Mouse (Mus musculus): Measurements from ENCODE around the gene Cidec. TPM values are rescaled to one million over a fixed set of nuclear protein-coding genes. Genes with fewer than 3 reads are reported as not detected.

Cidec gene
- total RNA-seq, 2 experiments from 2014 or later, result 397 to 418 TPM

DNA sequence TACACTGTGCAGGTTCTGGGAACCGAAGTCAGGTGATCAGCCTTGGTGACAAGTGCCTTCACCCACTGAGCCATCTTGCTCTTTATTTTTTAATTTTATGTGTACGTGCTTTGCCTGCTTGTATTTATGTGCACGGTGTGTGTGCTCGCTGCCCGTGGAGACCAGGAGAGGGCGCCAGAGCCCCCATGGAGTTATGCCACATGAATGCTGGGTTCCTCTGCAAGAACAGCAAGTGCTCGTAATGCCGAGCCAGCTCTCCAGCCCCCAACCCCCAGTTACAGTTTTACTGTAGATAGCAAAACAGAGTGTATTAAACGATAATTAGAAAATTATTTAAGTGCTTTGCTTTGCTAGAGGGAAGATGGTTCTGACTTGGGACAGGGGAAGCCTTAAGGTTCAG is 28.9 kb downstream of the Cidec start:
- DNase-seq, result no peak

DNA sequence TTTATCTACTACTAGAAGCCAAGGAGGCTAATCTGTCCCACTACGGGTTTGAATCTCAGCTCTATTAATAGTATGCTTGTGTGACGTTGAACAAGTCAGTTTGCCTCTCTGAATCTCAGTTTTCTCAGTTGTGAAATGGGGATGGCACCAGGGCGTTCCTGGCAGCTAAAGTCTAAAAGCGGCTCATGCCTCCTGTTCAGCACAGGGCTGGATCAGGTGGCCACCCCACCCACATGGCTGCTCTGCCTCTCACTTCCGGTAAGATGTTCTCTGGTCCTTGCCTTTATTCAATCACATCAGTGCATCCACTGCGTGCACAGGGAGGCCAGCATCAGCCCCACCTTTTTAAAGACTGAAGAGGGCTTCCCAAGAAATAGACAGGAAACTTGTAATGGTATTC is 30.1 kb downstream of the Cidec start:
- DNase-seq, result no peak

DNA sequence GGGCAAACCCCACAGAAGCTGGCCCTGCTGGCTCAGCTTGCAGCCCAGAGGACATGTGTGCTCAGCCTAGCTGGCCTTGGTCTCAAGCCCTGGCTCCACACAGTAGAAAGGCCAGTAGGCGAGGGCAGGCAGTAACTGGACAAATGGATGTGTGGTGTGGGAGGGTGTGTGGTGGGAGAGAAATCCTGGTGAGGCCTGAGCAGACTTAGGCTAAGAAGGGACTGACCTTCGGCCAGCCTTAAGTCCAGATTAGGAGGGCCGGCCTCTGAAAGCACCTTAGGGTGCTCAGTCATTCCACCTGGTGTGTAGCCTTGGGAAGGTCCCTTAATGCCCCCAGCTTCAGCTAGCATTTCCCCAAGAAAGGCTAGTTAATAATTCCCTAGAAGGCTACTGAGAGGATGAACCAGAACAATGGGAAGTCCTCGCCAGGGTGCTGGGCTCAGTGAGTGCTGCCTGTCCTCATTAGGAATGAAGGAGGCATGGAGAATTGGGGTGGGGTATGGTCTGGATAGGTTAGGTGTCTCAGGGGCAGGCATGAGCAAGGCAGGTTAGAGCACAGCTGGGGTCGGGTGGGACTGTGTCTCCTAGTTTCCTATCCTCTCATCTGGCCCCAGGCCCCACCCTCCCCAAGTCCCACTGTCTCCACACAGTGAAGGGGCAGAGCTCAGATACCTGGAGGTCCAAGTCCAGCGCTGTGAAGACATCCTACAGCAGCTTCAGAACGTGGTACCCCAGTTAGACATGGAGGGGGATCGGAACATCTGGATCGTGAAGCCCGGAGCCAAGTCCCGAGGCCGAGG is 30.7 kb downstream of the Cidec start:
- DNase-seq, result no peak

DNA sequence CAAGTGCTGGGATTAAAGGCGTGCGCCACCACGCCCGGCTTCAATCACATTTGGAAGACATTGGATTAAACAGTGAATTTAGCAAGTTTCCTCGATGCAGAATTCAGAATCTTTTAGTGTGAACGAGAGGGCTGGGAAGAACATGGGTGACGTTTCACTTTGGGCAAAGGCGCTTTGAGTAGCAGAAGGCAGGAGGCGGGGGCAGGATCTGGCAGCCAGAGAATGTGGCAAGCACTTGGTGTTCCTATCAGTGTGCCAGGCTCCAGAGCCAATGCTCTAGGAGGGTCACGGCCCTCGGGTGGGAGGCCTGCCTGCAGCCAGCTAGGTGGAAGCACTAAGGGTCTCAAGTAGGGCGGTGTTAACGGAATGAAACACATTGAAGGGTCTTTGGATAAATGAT is 33.5 kb downstream of the Cidec start:
- no peak for DNase-seq

DNA sequence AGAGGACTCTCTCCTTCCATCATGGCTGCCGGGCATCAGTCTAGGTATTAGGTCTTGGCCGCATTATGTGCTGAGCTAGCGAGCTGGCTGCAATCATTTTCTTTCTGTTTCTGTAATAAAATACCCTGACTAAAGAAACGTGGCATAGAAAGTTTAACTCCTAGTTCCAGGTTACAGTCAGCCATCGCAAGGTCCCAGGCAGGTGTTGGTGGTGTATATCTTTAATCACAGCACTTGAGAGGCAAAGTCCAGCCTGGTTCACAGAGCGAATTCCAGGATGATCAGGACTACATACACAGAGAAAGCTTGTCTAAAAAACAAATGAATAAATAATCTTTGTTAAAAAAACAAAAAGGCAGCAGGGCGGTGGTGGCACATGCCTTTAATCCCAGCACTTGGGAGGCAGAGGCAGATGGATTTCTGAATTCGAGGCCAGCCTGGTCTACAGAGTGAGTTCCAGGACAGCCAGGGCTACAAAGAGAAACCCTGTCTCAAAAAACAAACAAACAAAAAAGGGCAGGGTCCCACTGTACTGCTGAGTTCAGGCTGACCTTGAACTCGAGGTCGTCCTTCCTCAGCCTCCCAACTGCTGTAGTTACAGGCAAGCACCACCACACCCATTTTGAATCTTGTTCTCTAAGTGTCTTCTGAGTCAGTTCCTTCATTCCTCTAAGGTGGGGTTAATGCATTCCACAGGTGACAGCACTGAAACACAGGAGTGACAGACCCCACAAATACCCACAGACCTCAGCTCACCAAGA is 39.1 kb downstream of the Cidec start:
- no peak for DNase-seq

DNA sequence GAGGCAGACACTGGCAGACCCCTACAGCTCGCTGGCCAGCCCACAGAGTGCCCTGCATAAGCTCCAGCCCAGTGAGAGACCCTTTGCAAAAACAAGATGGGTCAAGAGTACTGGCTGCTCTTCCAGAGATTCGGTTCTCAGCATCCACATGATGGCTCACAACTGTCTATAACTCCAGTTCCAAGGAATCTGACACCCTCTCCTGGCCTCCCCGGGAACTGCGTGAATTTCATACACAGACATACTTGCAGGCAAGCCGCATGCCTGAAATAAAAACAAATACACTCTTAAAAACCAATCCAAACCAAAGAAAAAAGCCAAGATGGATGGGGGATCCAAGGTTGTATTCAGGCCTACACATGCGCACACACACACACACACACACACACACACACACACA is 40.1 kb downstream of the Cidec start:
- no peak for DNase-seq

DNA sequence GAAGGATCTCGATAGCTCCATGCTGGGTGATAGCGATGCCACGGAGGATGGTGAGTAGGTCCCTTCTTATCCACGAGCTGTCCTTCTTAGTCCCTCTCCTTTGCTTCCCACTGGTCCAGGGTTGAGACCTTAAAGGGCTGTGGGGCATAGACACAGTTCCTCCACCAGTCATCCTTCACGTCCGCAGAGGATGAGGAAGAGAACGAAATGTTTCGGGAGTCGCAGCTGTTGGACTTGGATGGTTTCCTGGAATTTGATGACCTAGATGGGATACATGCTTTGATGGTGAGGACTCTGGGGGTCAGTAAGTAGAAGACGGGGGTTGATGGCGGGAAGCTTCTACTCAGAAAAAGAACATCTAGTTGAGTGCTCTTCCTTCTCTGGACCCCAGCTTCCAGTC is 40.7 kb downstream of the Cidec start:
- DNase-seq, result no peak

DNA sequence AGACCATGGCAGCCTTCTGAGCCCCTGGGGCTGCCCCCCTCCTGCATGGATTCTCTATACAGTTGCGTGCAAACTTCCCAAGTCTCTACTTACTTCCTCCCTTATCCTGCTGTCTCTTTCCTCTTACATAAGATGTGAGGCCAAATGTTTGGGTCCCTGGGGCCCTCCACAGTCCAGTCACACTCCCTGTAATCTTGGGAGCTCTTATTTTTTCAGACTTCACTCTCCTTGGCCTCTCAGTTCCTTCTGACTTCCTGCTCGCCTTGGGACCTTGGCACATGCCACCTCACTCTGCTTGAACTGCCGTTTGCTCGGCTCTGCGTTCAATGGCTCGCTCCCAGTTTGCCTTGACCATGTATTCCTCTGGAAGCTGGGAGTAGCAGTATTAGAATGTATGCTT is 41.6 kb downstream of the Cidec start:
- DNase-seq, result peak; percentile 26

DNA sequence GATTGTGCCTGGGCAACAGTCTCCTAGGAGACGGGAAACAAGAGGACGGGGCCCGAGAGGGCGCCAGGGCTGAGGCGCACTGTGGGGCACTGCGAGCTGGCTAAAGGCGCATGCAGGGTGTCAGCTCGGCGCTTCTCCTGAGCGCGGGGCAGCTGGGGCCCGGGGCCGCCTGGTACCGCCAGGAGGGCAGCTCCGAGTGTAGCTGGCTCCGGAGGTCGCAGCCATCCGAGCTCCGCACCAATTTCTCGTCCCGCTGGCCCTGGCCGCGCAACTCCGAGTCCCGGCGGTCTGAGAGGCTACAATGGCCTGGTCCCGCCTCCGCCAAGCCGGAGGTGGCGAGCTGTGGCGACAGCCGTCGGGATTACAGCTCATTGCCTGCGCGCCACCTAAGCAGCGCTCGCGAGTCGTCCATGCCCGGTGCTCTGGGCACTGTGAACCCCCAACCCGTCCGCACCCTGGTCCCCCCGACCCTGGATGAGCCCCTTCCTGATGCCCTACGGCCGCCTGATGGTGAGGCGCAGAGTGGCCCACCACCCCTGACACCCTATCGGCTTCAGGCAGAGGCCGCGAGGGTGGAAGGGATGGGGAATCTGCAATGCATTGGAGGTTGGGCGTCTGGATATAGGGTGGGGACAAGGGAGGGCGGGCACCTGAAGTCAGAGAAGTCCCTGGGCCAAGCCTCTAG is 43.0 kb downstream of the Cidec start:
- peak; percentile 72 for DNase-seq

DNA sequence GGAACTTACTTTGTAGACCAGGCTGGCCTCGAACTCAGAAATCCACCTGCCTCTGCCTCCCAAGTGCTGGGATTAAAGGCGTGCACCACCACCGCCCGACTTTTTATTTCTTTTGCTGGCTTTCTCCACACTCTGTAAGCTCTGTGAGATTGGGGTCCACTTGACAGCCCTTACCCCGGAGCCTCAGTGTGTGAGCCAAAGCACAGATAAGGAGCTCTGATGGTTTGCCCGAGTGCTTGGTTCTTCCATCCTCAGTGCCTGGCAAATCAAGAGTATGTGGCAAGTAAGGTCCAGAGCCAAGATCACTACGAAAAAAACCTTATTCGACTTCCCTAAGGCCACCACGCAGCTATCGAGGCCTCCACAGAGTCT is 43.6 kb downstream of the Cidec start:
- no peak for DNase-seq

DNA sequence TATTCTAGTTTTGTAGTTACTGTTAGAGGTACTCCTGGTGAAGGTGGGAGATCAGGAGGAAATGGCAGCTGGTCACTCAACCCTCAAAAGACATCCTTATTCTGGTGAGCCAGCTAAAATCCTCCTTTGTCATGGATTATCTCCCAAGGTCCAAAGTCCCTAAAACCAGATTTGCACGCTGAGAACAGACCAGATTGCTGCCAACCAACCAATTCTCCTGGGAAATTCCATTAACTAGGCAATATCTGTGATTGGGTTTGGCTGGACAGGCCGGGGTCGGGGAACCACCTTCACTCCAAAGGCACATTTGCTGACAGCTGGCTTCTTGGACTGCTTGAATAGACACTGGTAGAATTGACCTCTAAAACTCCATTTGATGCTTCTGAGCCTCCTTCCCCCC is 44.8 kb downstream of the Cidec start:
- no peak for DNase-seq

DNA sequence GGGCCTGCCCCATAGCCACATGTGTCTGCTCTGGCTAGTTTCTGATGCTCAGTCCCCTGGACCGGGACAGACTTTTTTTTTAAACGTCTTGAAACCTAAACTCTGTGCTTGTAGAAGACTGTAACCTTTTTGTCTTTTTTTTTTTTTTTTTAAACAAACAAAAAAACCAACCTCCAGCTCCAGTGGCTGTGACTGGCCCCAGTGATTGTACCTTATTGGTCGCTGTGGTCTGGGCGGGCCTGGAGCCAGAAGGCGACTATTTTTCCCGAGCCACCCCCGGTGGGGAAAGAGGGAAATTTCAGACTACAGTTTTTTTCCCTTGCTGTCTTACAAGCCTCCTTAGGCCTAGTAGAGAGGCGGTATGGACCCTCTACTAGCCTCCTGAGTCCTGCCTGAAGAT is 46.6 kb downstream of the Cidec start, which contains the start of gene Ttll3:
Gene Ttll3 (plus strand): TSS at position 301 of the 400 bp plus-strand sequence.
- DNase-seq, result no peak

DNA sequence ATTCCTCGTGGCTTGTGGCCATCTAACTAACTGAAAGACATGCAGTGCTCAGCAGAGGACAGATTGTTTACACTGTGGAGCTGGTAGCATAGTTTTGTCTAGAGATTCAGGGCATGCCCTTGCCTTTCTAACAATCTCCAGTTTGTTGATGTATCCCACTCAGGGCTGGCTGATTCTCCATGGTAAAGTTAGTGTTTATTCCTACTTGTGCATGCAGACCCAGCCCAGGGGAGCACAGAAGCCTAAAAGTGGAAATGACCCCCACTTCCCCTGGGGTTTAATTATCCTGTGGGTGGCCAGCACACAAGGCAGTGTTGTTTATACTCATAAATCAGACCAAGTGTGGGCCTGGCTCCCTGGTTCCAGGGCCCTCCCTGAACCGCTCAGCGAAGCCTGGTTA is 49.5 kb downstream of the Cidec start:
- DNase-seq, result no peak

DNA sequence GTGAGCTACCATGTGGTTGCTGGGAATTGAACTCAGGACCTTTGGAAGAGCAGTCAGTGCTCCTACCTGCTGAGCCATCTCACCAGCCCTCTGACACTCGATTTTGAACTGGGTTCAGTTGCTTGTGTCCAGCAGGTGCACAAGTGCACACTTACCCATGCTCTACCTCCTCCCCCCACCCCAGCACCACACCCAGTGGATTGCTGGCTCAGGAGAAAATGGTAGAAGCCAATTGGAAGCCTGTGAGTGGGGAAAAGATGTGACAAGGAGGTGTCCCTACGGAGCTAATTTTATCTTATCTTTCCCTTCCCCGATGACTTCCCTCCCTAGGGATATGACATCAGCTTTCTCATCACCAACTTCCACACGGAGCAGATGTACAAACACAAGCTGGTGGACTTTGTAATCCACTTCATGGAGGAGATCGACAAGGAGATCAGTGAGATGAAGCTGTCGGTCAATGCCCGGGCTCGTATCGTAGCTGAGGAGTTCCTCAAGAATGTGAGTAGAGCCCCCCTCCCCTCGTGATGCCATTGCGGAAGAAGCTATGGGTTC is 50.3 kb downstream of the Cidec start:
- no peak for DNase-seq

DNA sequence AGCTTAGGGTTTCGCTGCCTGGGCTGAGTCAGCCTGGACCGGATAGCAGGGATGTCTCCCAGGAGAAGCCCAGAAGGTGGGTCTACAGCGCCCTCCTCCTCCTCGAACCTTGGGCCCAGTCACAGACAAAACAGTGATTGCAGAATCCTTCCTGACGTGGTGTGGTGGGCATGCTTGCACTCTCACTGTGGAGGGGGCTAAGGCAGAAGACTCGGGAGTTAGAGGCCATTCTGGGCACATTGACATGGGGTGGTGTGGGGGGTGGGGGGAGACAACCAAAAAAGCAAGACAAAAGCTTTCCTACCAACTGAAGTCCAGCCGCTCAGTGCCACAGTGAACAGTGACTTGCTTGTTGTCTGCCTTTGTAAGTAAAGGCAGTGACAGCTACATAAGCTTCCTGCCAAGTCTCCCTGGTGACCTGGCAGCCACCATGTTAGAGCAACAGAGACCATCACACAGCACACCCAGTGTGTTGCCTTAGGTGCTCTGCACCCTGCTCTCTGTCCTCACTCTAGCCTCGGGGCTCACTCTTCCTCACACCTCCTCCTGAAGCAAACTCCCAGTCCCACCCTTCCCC is 51.1 kb downstream of the Cidec start:
- DNase-seq, result no peak

DNA sequence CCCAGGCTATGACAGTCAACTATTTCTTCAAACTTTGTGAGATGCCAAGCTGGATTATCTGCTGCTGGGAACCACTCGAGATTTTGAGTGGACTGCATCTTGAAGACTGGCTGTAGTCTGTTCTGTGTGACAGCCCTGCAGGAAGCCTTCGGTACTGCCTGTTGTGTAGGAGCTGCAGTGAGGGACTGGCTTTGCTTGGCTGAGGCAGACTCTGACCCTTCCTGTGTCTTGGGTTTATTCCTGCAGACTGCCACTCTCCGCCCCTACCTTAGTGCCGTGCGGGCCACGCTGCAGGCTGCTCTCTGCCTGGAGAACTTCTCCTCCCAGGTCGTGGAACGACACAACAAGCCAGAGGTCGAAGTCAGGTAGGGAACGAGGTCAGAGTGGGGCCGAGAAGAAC is 55.1 kb downstream of the Cidec start:
- DNase-seq, result no peak

DNA sequence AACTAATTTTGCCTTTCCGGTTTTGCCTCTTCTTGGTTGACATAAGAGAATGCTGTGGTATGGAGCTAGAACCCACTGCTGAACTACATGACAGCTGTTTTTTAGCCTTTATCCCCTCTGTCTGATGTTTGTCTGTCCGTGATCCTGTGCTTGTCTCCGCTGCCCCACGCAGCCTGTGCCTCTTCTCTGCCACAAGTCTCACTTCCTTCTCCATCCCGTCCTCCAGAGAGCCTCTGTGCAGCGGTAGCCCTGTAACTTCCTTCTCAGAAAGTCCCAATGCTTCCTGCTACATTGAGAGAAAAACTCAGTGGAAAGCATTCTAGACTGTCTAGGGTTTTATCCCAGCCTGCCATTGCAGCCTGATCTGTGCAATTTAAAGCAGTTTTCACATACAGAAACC is 56.3 kb downstream of the Cidec start:
- DNase-seq, result no peak

DNA sequence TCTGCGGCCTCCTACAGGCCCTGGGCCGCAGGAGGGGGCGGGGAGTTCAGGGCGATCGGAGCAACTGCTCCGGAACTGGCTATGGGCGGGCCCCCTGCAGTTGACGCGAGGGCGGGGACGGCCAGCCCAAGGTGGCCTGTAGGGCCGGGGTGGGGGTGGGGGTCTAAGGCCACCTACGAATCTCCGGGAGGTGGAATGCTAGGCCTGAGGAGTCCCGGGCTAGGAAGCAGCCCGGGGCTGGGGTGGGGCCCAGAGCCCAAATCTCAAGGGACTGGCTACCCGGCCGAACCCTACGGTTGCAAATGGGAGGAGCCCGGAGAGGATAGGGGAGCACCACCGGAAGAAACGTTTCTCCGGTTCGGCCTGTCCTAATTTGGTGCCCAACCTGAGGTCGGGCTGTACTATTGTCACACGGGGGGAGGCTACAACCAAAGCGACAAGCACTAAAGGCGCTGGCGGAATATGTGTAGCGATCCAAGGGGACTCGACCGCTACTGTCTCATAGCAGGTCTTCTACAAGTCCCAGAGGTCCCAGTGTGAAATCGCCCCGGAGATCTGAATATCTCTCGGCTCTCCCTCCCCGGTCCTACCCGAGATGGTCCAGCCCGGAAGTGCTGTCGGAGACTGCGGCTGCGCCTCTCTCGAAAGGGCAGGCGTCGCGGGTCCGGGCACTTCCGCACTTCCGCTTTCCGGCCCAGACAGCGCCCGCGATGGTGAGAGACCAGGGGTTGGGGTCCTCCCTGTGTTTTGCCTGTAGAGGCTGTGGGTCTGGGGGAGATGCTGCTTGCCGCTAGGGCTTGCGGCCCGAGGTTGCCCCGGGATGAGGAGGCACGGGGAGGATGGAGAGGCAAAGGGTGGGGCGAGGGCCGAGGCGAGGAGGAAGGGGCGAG is 57.8 kb downstream of the Cidec start, which contains the start of the genes Tada3 and Arpc4:
Gene Tada3 (minus strand): TSS at position 388 of the 890 bp plus-strand sequence.
Gene Arpc4 (plus strand): TSS at position 620 of the 890 bp plus-strand sequence.
- DNase-seq, result peak; percentile 92

DNA sequence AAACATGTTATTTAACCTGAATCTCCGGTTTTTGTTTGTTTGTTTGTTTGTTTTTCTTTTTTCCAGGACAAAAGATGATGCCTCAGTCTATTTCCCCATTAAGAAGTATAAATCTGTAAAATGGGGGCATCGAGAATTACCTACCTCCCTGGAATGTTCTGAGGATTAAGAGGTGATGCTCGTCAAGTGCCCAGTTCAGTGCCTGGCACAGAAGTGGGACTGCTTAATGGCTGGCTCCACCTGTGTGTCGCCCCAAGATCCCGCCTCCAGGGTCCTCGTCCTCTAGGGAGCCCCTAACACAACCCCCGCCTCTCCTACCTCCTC is 58.4 kb downstream of the Cidec start:
- no peak for DNase-seq

Measured in adrenal gland, postnatal 10 days (tissue).